Mouse (Mus musculus): ENCODE data around the gene Zfp965. TPM values are rescaled to one million over a fixed set of nuclear protein-coding genes. Genes with fewer than 3 reads are reported as not detected.
"Not testable (repeated sequence)": the region's sequence is repeated elsewhere in the genome, so short reads cannot be mapped to it uniquely, and the experiment has no call there.

The Zfp965 gene
- polyA plus RNA-seq (2016; fragmentation: Nextera tagmentation; extraction: Ambion mirVana), result 1.6 and 6.9 TPM in 2 replicates

DNA sequence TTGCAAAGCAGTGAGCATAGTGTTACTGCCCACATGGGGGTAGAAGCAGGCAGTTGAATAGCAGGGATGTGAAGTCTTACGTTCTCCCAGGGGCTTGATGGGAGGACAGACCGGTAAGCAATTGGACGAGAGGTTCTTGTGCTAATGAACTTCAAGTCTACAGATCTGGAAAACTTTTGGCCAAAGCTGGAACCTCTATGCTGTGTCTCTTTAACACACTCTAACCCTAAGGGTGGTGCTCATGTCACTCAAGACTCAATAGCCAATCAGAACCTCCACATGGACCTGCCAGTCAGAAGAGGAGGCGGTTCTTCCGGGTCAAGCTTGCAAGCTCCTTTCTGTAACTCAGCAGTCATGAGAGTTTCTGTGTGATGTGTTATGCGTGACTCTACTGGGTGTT is at the start of gene Zfp965:
Gene Zfp965 (plus strand): TSS at position 301 of the 400 bp plus-strand sequence.
- no CpG with 5 or more reads among the region's 6 CpGs for WGBS
- not testable (repeated sequence) for H3K27ac ChIP-seq (replicated peaks); DNase-seq (ENCODE audit: low spot score)

DNA sequence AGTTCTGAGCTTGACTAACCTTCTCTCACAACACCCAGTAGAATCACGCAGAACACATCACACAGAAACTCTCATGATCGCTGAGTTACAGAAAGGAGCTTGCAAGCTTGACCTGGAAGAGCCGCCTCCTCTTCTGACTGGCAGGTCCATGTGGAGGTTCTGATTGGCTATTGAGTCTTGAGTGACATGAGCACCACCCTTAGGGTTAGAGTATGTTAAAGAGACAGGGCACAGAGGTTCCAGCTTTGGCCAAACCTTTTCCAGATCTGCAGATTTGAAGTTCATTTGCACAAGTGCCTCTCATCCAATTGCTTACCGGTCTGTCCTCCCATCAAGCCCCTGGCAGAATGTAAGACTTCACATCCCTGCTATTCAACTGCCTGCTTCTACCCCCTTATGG is 34.1 kb upstream of the Zfp965 start, which contains the start of gene Gm4724:
Gene Gm4724 (minus strand): TSS at position 101 of the 400 bp plus-strand sequence.
- not testable (repeated sequence) for H3K27ac ChIP-seq (replicated peaks); H3K36me3 ChIP-seq (replicated peaks); H3K9me3 ChIP-seq; DNase-seq (ENCODE audit: low spot score); H3K4me1 ChIP-seq; H3K27me3 ChIP-seq (replicated peaks; ENCODE audit: low read depth, poor library complexity, severe bottlenecking); H3K4me3 ChIP-seq
- no CpG with 5 or more reads among the region's 4 CpGs for WGBS

More for the DNA sequence above, at the start of gene Zfp965:
- not testable (repeated sequence) for H3K36me3 ChIP-seq (replicated peaks); H3K9me3 ChIP-seq; H3K4me3 ChIP-seq; H3K27me3 ChIP-seq (replicated peaks; ENCODE audit: low read depth, poor library complexity, severe bottlenecking); H3K4me1 ChIP-seq

Other genes with a start within 250 kb of the Zfp965 start
- gene Gm14440, start 194.9 kb upstream of the Zfp965 start, polyA plus RNA-seq (2016; fragmentation: Nextera tagmentation; extraction: Ambion mirVana), result 5.5 and 6.8 TPM in 2 replicates
- gene Gm4631, start 131.8 kb upstream of the Zfp965 start, polyA plus RNA-seq (2016; fragmentation: Nextera tagmentation; extraction: Ambion mirVana), result 22.0 and 23.5 TPM in 2 replicates
- 5.2 and 7.0 TPM in 2 replicates for gene Zfp968, start 97.5 kb upstream of the Zfp965 start, polyA plus RNA-seq (2016; fragmentation: Nextera tagmentation; extraction: Ambion mirVana)
- 11.1 and 15.7 TPM in 2 replicates for gene Gm4724, start 34.2 kb upstream of the Zfp965 start, polyA plus RNA-seq (2016; fragmentation: Nextera tagmentation; extraction: Ambion mirVana)
- gene Gm11007, start 174.0 kb downstream of the Zfp965 start, polyA plus RNA-seq (2016; fragmentation: Nextera tagmentation; extraction: Ambion mirVana), result not detected in 2 replicates
- gene Zfp969, start 233.7 kb downstream of the Zfp965 start, polyA plus RNA-seq (2016; fragmentation: Nextera tagmentation; extraction: Ambion mirVana), result 5.8 and 13.7 TPM in 2 replicates

Measured in embryonic facial prominence, embryonic 10.5 days (tissue).